Mouse (Mus musculus) telencephalon, adult 2 months (tissue): Measurements from ENCODE around the gene E130308A19Rik.
"Not testable (repeated sequence)": the region's sequence is repeated elsewhere in the genome, so short reads cannot be mapped to it uniquely, and the experiment has no call there.

ENCODE experiments used
- DNase-seq: peaks from one replicate; pipeline ENCODE4 v3.0.0-alpha.2; 2011; ENCODE audit warnings: low read depth, low spot score

E130308A19Rik gene

DNA sequence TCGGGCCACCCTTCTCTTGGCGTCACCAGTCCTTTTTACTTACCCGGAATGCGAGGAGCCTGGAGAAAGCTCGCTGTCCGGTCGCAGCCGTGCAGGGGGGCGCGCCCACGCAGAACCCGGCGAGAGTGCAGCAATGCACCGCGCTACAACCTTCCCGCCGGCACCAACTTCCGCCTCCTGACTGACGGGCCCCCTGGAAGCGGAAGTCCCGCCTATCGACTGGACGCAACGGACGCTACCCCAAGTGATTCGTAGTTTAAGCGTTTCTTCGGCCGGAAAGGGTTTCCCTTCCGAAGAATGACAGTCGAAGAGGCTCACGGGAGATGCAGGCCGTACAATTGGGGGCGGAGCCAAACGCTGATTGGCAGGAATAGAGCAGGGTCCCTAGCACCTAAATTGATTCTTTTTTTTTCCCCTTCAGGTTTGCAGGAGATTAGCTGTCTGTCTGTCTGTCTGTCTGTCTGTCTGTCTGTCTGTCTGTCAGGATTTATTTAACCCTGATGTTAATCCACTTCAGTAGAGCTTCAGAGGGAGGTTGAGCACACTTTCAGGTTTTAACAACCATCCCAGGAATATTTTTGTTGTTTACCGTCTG is 157.8 kb downstream of the E130308A19Rik start:
- peak; percentile 97 for DNase-seq

GRCm38 (mm10) chr4:59785412-59785811 is 159.4 kb downstream of the E130308A19Rik start:
- DNase-seq, result no peak

- no peak for DNase-seq
These were observed 160.7 kb downstream of the E130308A19Rik start for GRCm38 (mm10) chr4:59786661-59787060.

GRCm38 (mm10) chr4:59787126-59787525 is 161.1 kb downstream of the E130308A19Rik start:
- DNase-seq, result no peak

- no peak for DNase-seq
These were observed 163.0 kb downstream of the E130308A19Rik start for GRCm38 (mm10) chr4:59789015-59789414.

- DNase-seq, result not testable (repeated sequence)
These were observed 167.6 kb downstream of the E130308A19Rik start for GRCm38 (mm10) chr4:59793626-59794025.

DNA sequence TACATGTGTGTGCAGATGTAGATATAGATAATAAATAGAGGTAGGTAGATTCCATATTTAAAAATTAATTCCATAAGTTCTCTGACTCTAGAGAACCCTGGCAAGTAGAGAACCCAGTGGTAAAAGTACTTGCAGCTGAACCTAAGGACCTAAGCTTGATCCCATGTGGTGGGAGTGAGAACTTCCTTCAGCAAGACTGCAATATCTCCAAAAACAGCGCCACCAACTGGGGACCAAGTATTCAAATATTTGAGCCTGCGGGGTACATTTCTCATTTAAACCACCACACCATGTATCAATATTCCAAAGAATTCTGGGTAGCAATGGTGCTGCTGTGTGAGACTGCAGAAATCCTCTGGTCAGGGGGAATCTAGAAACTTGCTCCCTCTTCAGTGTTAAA is 168.1 kb downstream of the E130308A19Rik start:
- DNase-seq, result no peak

- DNase-seq, result no peak
These were observed 169.9 kb downstream of the E130308A19Rik start for GRCm38 (mm10) chr4:59795788-59796455.

DNA sequence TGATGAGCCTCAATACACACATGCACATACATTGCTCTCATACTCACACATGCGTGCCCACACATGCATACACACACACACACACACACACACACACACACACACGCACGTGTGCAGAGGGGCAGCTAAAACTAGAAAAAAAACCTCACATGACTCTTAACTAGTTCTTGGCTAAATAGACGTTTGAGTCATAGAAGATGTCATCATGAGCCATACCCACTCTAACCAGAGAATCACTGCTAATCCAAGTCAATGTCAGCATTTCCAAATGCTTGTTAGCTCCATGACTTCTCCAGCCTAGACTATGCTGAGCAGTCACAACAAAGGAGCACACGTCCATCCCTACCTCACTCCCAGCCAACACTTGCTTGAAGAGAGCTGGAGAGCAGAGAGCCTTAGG is 174.2 kb downstream of the E130308A19Rik start:
- no peak for DNase-seq

DNA sequence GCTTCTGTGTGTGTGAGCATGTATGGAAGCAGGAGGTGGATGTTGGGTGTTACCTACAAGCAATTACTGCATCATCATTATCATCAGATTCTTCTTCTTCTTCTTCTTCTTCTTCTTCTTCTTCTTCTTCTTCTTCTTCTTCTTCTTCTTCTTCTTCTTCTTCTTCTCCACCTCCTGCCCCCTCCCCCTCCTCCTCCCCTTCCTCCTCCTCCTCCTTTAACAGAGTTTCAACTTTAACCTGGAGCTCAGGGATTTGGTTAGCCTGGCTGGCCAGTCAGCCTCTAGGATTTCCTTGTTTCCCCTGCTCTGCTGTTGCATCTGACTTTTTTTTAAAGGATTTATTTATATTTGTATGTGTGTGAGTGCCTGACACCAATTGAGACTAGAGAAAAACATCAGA is 175.5 kb downstream of the E130308A19Rik start, which contains the start of gene Inip:
Gene Inip (minus strand): TSS at position 101 of the 400 bp plus-strand sequence.
- no peak for DNase-seq

DNA sequence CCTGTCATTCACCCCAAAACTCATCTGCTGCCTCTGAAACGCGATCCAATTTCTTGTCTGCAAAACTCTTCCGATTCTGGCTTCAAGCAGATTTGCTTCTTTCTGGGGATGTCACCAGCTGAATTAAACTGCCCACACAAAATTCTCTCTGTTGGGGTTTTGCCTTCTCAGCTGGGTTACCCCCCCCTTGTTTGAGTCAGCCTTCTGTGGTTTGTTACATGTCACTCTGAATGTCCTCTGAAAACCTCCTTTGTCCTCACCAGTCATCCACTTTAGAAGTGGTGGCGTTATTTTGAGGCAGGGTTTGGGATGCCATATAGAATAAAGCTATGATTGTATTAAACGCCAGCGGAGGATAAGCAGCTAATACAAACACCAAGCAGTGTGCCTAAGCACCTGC is 176.1 kb downstream of the E130308A19Rik start:
- peak; percentile 80 for DNase-seq

DNA sequence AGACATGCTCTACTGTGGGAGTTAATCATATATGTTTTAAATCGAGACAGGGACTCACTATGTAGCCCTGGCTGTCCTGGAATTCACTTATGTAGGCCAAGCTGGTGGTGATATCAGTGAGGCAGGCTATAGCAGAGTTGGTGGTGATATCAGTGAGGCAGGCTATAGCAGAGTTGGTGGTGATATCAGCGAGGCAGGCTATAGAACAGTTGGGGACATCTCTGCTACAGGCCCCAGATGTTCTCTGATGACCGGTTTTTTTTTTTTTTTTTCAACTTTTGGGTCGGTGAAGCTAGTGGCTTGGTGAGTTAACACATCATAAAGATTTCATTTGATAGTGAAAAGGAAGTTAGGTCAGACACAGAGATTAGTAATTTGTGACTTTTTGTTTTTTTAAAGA is 176.8 kb downstream of the E130308A19Rik start:
- DNase-seq, result no peak

DNA sequence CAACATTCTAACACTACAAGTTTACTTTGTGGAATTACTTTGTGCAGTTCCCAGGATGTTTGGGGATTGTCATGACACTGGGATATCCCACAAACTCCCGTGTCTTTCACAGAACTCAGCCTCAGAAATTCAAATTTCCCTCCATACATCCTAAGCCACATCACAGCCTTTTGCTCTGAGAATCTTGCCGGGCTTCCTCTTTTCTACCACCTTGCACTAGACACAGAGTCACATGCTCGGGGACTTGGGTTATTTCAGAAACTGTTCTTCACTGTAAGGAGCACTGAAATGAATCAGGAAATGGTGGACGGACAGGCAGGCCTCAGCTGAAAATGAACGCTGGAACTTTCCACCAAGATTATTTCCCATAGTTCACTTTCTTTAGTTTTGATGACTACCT is 177.3 kb downstream of the E130308A19Rik start:
- DNase-seq, result no peak

GRCm38 (mm10) chr4:59804754-59805153 is 178.7 kb downstream of the E130308A19Rik start:
- DNase-seq, result no peak

DNA sequence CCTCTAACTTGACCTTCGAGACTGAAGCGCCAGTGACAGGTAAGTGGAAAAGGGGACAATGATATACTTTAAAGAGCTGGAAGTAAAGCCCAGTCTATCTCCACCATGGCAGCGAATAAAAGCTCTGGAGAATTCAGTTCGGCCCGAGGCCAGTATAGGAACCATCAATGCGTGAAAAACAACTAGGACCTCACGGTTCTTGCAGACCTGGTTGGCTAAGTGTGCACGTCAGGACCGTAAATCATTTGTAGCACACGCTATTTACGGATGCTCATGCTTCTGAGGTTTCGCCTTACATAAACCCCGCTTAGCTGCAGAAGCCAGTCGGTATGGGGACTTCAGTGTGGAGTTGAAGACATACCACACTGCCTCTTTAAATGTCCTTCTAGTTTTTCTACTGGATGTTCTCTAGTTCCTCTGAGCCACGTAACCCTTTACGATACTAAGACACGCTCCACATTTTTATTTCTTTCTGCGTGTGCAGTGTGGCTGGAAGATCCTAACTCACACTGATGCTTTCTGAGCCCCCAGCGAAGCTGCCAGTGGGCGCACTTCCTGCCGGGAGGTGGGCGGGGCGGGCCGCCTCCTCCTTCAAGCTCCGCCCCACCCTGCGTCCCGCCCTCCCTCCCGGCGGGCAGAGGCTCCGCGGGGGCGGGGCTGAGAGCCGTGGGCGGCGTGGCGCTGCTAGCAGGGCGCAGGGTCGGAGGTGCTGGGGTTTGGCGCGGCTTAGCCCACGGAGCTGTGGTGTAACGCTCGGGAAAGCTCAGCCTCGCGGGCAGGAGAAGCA is 179.4 kb downstream of the E130308A19Rik start, which contains the start of gene Snx30:
Gene Snx30 (plus strand): TSS at position 660 of the 787 bp plus-strand sequence.
- no peak for DNase-seq

DNA sequence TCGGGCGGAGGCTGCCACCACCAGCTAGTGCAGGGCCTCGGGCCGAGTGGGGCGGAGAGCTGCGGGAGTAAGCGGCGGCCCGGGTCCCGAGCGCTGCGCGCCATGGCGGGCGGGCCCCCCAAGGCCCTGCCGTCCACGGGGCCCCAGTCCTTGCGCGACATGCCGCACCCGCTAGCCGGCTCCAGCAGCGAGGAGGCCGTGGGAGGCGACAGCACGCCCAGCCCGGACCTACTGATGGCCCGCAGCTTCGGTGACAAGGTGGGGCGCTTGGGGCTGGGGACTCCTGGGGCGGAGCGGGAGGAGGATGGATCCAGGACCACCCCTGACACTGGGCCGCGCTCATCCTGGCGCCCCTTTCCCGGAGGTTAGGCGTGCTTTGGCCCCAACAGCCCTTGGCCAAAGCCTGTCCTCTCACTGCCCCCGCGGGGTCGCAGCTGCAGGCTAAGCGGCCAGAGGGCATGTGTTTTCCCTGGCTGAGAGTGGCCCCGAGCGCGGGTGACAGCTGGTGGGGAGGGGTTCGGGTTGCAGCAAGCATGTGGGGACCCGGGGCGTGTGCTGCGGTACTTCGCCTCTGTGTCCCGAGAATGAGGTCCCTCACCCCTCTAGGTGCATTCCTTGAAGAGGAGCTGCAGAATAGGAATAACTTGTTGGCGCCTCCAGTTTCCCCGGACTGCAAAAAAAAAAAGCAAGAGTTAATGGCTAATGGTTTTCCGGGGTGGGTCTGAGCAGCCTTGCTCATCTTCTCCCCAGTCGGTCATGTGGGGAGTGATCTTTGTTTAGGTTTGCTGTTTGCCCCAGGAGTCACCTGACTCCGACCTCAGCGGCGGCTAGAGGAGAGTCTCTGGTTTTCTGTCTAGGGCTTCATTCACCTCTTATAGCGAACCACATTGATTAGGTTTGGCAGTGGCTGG is 180.2 kb downstream of the E130308A19Rik start:
- DNase-seq, result no peak

GRCm38 (mm10) chr4:59806879-59807195 is 180.8 kb downstream of the E130308A19Rik start:
- DNase-seq, result no peak

- no peak for DNase-seq
These were observed 181.5 kb downstream of the E130308A19Rik start for GRCm38 (mm10) chr4:59807521-59807920.

DNA sequence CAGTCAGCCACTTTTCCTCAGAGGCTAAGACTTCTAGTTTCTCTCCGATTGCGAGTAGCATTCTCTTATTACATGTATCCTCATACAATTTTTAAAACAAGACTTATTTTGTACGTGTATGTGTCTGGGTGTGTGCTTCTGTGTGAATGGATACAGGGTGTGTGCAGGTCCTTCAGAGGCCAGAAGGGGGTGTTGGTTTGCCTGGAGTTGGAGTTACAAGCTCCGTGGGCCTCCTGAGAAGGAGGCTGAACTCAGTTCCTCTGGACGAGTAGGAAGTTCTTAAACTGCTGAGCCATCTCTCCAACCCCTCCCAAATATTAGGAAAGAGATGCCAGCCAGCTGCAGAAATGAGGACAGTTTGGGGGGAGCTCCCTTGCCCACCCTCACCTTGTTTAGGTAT is 182.4 kb downstream of the E130308A19Rik start:
- DNase-seq, result no peak
